Mouse (Mus musculus) urinary bladder, postnatal 14 days (tissue): Measurements from ENCODE around the gene Tedc1.

ENCODE experiments used
- DNase-seq: peaks from one replicate; pipeline ENCODE4 v3.0.0; 2021; ENCODE audit warnings: low spot score

The Tedc1 gene

GRCm38 (mm10) chr12:113201301-113201700 lies 45.1 kb downstream of the Tedc1 start:
- no peak for DNase-seq

- DNase-seq, result no peak
These were observed 45.8 kb downstream of the Tedc1 start for GRCm38 (mm10) chr12:113202008-113202407.

- no peak for DNase-seq
These were observed 47.3 kb downstream of the Tedc1 start for GRCm38 (mm10) chr12:113203522-113203921.

GRCm38 (mm10) chr12:113205251-113205942 lies 49.2 kb downstream of the Tedc1 start:
- DNase-seq, result no peak

GRCm38 (mm10) chr12:113207737-113208136 lies 51.5 kb downstream of the Tedc1 start:
- no peak for DNase-seq

GRCm38 (mm10) chr12:113210586-113211378 lies 54.6 kb downstream of the Tedc1 start:
- peak; percentile 43 for DNase-seq

- no peak for DNase-seq
These were observed 55.6 kb downstream of the Tedc1 start for GRCm38 (mm10) chr12:113211772-113212171.

GRCm38 (mm10) chr12:113212326-113212924 lies 56.2 kb downstream of the Tedc1 start:
- DNase-seq, result no peak

- DNase-seq, result no peak
These were observed 57.0 kb downstream of the Tedc1 start for GRCm38 (mm10) chr12:113213226-113213625.

- no peak for DNase-seq
These were observed 58.0 kb downstream of the Tedc1 start for GRCm38 (mm10) chr12:113214072-113214808.

- no peak for DNase-seq
These were observed 58.9 kb downstream of the Tedc1 start for GRCm38 (mm10) chr12:113214972-113215666.
